Mouse (Mus musculus): ENCODE results near the gene Crct1. TPM values are rescaled to one million over a fixed set of nuclear protein-coding genes. Genes with fewer than 3 reads are reported as not detected.

The Crct1 gene
- polyA plus RNA-seq (2015; fragmentation: Nextera tagmentation; extraction: Ambion mirVana), result not detected in 2 replicates

- no peak within 1 kb of the TSS for H3K9ac ChIP-seq (replicated peaks)
- H3K27ac ChIP-seq (ENCODE audit: low read depth), result no peak within 1 kb of the TSS
- 45% methylated on average over 4 of the region's 4 CpGs for WGBS (ENCODE audit: insufficient replicate concordance)
- TF ChIP-seq EP300 (IDR thresholded peaks at IDR 0.05; ENCODE audit: low read depth) (no peak), CTCF (IDR thresholded peaks at IDR 0.05; ENCODE audit: low read depth) (no peak)
- ATAC-seq (no peak), DNase-seq (no peak)
- H3K36me3 ChIP-seq (replicated peaks; ENCODE audit: insufficient read depth, low read length), result no peaks in the 10 kb centered on the region
- H3K27me3 ChIP-seq (ENCODE audit: insufficient read depth, low read length), result no peaks in the 10 kb centered on the region
- H3K9me3 ChIP-seq (ENCODE audit: low read length), result no peaks in the 10 kb centered on the region
- H3K4me3 ChIP-seq (ENCODE audit: low read depth, low read length), result peak within 1 kb of the TSS; percentile 35
- peak within 1 kb of the TSS; percentile 68 for H3K4me2 ChIP-seq (ENCODE audit: low read depth, low read length)
- no peaks in the 10 kb centered on the region for H3K4me1 ChIP-seq (ENCODE audit: insufficient read depth)
Measured at GRCm38 (mm10) chr3:93015460-93016104, at the start of gene Crct1. Gene Crct1 (minus strand): TSS chr3:93015687.

- DNase-seq (peak; percentile 23), ATAC-seq (no peak)
- Histone ChIP-seq H3K36me3 (replicated peaks; ENCODE audit: insufficient read depth, low read length) (no peaks in the 10 kb centered on the region), H3K27me3 (ENCODE audit: insufficient read depth, low read length) (no peaks in the 10 kb centered on the region), H3K4me3 (ENCODE audit: low read depth, low read length) (no peak overlapping the region), H3K9ac (replicated peaks) (no peak overlapping the region), H3K4me2 (ENCODE audit: low read depth, low read length) (no peak overlapping the region), H3K9me3 (ENCODE audit: low read length) (no peaks in the 10 kb centered on the region), H3K4me1 (ENCODE audit: insufficient read depth) (no peaks in the 10 kb centered on the region), H3K27ac (ENCODE audit: low read depth) (no peak overlapping the region)
- TF ChIP-seq EP300 (IDR thresholded peaks at IDR 0.05; ENCODE audit: low read depth) (no peak), CTCF (IDR thresholded peaks at IDR 0.05; ENCODE audit: low read depth) (peak; percentile 38)
- 54% methylated on average over 10 of the region's 10 CpGs for WGBS (ENCODE audit: insufficient replicate concordance)
Measured at GRCm38 (mm10) chr3:93052826-93053474, 37.5 kb upstream of the Crct1 start.

- 68% methylated on average over 1 of the region's 1 CpGs for WGBS (ENCODE audit: insufficient replicate concordance)
Measured at GRCm38 (mm10) chr3:93050182-93050581, 34.7 kb upstream of the Crct1 start.

GRCm38 (mm10) chr3:93031450-93031849 is 16.0 kb upstream of the Crct1 start:
- ATAC-seq, result no peak
- no peaks in the 10 kb centered on the region for H3K36me3 ChIP-seq (replicated peaks; ENCODE audit: insufficient read depth, low read length)
- no peaks in the 10 kb centered on the region for H3K27me3 ChIP-seq (ENCODE audit: insufficient read depth, low read length)
- no peak overlapping the region for H3K27ac ChIP-seq (ENCODE audit: low read depth)
- H3K9me3 ChIP-seq (ENCODE audit: low read length), result no peaks in the 10 kb centered on the region
- H3K4me1 ChIP-seq (ENCODE audit: insufficient read depth), result no peaks in the 10 kb centered on the region
- no peak for DNase-seq
- 49% methylated on average over 5 of the region's 5 CpGs for WGBS (ENCODE audit: insufficient replicate concordance)
- H3K4me2 ChIP-seq (ENCODE audit: low read depth, low read length), result no peak overlapping the region
- H3K9ac ChIP-seq (replicated peaks), result no peak overlapping the region
- H3K4me3 ChIP-seq (ENCODE audit: low read depth, low read length), result no peak overlapping the region
- TF ChIP-seq CTCF (IDR thresholded peaks at IDR 0.05; ENCODE audit: low read depth) (peak; percentile 74), EP300 (IDR thresholded peaks at IDR 0.05; ENCODE audit: low read depth) (no peak)

More at GRCm38 (mm10) chr3:93050182-93050581, 34.7 kb upstream of the Crct1 start:
- H3K4me2 ChIP-seq (ENCODE audit: low read depth, low read length), result no peak overlapping the region
- TF ChIP-seq CTCF (IDR thresholded peaks at IDR 0.05; ENCODE audit: low read depth) (no peak), EP300 (IDR thresholded peaks at IDR 0.05; ENCODE audit: low read depth) (no peak)
- no peak overlapping the region for H3K27ac ChIP-seq (ENCODE audit: low read depth)
- DNase-seq, result no peak
- H3K4me1 ChIP-seq (ENCODE audit: insufficient read depth), result no peaks in the 10 kb centered on the region
- no peaks in the 10 kb centered on the region for H3K36me3 ChIP-seq (replicated peaks; ENCODE audit: insufficient read depth, low read length)
- H3K9ac ChIP-seq (replicated peaks), result no peak overlapping the region
- H3K27me3 ChIP-seq (ENCODE audit: insufficient read depth, low read length), result no peaks in the 10 kb centered on the region
- no peak overlapping the region for H3K4me3 ChIP-seq (ENCODE audit: low read depth, low read length)
- no peaks in the 10 kb centered on the region for H3K9me3 ChIP-seq (ENCODE audit: low read length)
- no peak for ATAC-seq

GRCm38 (mm10) chr3:93025486-93025885 is 10.0 kb upstream of the Crct1 start:
- Histone ChIP-seq H3K36me3 (replicated peaks; ENCODE audit: insufficient read depth, low read length) (no peaks in the 10 kb centered on the region), H3K27ac (ENCODE audit: low read depth) (no peak overlapping the region), H3K4me1 (ENCODE audit: insufficient read depth) (no peaks in the 10 kb centered on the region), H3K4me2 (ENCODE audit: low read depth, low read length) (no peak overlapping the region), H3K9ac (replicated peaks) (no peak overlapping the region), H3K27me3 (ENCODE audit: insufficient read depth, low read length) (no peaks in the 10 kb centered on the region), H3K4me3 (ENCODE audit: low read depth, low read length) (no peak overlapping the region), H3K9me3 (ENCODE audit: low read length) (no peaks in the 10 kb centered on the region)
- ATAC-seq (no peak), DNase-seq (no peak)
- 72% methylated on average over 2 of the region's 2 CpGs for WGBS (ENCODE audit: insufficient replicate concordance)
- TF ChIP-seq EP300 (IDR thresholded peaks at IDR 0.05; ENCODE audit: low read depth) (no peak), CTCF (IDR thresholded peaks at IDR 0.05; ENCODE audit: low read depth) (no peak)

- TF ChIP-seq CTCF (IDR thresholded peaks at IDR 0.05; ENCODE audit: low read depth) (no peak), EP300 (IDR thresholded peaks at IDR 0.05; ENCODE audit: low read depth) (no peak)
- Histone ChIP-seq H3K9ac (replicated peaks) (no peak overlapping the region), H3K4me3 (ENCODE audit: low read depth, low read length) (no peak overlapping the region), H3K4me1 (ENCODE audit: insufficient read depth) (no peaks in the 10 kb centered on the region), H3K36me3 (replicated peaks; ENCODE audit: insufficient read depth, low read length) (no peaks in the 10 kb centered on the region), H3K4me2 (ENCODE audit: low read depth, low read length) (no peak overlapping the region), H3K9me3 (ENCODE audit: low read length) (no peaks in the 10 kb centered on the region), H3K27me3 (ENCODE audit: insufficient read depth, low read length) (no peaks in the 10 kb centered on the region), H3K27ac (ENCODE audit: low read depth) (no peak overlapping the region)
- ATAC-seq, result no peak
- WGBS (ENCODE audit: insufficient replicate concordance), result 68% methylated on average over 3 of the region's 3 CpGs
- no peak for DNase-seq
Measured at GRCm38 (mm10) chr3:93023411-93024184, 8.1 kb upstream of the Crct1 start.
